Mouse (Mus musculus) heart, postnatal 0 days (tissue): ENCODE measurements around the gene Pparg.

Experiments used
- CTCF ChIP-seq: IDR thresholded peaks from 2 replicates; pipeline ENCODE4 v1.5.1; 2016; ENCODE audit warnings: antibody characterized with exemption, control low read depth, low read depth
- EP300 ChIP-seq: IDR thresholded peaks from 2 replicates; pipeline ENCODE4 v1.6.1; 2016; ENCODE audit warnings: antibody characterized with exemption, low read depth

- no peak for TF ChIP-seq CTCF
- no peak for TF ChIP-seq EP300
These were observed 132.3 kb downstream of the Pparg start for GRCm38 (mm10) chr6:115492952-115493613.
